Mouse (Mus musculus) frontal cortex, postnatal 25 days (tissue): ENCODE results near the gene Nr1i2.
"Not testable (repeated sequence)": the region's sequence is repeated elsewhere in the genome, so short reads cannot be mapped to it uniquely, and the experiment has no call there.

ENCODE experiments used
- DNase-seq, 2 experiments: peaks; one replicate each; pipeline ENCODE4 v3.0.0; 2022; ENCODE audit warnings: low spot score in 2 of 2

Nr1i2 gene

DNA sequence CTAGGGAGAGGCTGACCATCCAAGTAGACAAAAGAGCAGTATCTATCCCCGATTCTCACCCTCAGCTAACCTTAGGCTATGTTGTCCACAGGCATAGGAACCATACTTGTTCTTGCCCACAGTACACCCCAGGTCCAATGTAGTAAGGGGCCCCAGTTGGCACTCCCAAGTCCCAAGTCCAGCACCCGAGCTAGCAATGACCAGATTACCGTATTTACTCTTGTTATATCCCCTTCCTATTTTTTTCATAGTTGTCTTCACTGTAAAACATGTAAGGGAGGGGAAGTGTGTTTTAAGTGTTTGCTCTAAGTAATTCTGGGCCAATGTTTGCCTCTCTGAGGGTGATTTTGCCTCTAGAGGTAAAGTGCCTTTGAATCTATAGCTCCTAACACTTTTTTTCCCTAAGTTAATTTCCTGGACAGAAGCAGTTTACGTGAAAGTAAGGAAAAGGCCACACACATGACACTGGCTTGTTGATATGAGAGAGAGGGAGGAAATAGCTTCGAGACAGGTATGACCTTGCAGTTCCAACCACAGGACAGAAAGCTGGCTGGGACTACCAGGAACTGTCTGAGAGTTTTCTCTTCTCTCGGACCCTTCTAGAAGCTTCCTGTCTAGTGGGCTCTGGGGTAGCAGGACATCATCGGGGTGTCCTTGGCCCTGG, at the start of gene Nr1i2:
Nr1i2 (minus strand) TSS at position 140 of the 664 bp plus-strand sequence.
- DNase-seq = no peak

DNA sequence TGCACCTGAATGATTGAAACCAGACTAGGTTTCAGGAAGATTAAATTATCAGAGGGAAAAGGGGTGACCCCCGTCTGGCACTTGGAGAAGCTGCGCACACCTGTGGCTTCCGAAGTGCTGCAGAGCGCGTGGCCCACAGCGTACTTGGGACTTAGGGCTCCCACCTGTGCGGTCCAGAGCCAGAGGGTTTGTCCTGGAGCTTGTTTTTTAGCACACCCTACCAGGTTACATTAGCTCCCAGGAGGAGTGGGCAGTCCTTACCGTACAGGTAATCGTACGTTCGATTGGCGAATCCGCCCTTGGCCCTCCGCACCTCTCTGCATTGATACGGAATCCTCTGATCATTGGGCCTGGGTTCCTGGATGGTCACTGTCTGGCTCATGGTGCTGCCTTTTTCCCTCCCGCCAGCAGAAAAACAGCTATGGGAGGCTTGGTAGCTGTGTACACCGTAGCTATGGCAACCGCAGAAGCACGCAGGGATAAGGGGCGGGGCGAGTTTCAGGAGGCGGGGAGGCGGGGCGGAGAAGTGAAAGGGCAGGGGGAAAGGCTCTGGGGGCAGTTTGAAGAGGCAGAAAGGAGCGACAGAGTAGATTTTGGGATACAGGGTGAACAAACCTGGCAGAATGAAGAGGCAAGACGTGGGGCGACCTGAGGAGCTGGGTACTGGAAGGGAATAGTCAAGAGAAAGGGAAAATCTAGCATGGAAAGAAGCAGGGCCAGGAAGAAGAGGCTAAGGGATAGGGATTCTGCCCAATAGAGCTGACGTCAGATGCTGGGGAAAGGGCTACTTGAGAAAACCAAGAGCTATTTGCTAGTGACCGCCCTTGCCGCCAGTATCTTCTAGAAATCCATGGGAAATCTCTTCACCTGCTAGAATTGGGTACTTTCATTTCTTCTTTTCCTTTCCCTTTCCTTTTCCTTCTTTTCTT, 47.0 kb upstream of the Nr1i2 start, which contains the start of gene Maats1:
Maats1 (minus strand) TSS at position 748 of the 929 bp plus-strand sequence.
- DNase-seq = peak; percentile 20 to 59

DNA sequence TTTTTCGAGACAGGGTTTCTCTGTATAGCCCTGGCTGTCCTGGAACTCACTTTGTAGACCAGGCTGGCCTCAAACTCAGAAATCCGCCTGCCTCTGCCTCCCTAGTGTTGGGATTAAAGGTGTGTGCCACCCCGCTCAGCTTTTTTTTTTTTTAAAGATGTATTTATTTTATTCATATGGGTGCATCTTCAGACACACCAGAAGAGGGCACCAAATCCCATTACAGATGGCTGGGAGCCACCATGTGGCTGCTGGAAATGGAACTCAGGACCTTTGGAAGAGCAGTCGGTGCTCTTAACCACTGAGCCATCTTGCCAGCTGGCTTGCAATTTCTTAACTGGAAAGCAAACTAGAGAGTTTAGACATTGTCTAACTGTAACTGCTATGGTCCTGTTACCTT, 43.5 kb upstream of the Nr1i2 start:
- DNase-seq = not testable (repeated sequence)

DNA sequence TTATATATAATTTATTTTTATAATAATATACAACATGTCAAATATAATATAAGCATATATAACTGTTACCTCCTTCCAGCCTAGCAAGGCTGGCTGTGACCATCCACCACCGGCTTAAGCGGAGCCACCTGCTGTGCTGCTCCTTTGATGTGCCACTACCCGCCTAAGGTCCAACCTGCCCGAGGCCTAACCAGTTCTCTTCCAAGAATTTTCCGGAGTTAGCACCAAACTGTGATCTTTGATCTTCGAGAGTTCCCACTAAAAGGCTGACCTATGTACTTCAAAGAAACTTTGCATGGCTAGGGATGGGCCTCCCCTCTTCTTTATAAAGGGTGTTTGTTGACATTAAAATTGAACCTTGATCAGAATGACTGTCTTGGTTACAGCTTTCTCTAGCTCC, 39.8 kb upstream of the Nr1i2 start:
- no peak for DNase-seq

DNA sequence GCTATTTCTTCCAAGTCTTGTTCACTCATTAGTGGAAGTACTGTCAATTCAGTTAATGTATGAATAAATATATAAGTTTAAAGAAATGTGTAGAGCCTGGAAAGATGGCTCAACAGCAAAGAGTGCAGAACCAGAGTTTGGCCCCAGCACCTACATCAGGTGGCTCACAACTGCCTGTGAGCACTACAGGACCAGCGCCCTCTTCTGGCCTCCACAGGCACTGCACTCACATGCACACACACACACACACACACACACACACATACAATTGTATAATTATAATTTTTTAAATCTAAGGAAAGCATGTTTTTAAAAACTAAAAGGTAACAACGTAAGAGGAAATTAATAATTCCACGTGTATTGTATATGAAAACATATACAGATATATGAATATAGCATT, 34.7 kb upstream of the Nr1i2 start:
- no peak for DNase-seq

DNA sequence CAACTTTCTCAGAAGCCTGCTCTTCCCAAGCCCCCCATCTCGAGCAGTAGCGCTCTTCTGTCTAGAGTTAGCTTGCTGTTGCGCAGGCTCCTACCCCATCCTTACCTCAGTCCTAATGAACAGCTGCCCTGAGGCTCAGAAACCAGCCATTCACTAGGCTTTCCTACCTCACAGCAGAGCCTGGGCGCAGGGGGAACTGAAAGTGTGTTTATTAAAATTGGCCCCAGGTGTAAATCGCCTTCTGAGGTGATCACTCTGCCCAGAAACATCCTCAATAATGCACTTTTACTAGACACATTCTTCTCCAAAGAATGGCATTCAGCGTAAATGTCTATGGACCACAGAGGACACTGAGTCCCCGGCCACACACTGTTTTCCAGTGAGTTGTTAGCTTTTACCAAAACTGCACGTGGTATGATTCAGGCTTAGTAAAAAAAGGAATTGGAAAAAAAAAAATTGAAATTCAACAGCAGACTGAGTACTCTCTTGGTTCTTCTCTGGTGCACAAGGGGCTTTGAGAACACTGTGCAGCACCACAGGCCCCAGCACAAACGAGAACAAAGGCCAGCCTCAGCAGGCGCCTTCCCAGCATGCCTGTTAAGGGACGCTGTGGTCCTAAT, 32.3 kb upstream of the Nr1i2 start:
- DNase-seq = no peak

DNA sequence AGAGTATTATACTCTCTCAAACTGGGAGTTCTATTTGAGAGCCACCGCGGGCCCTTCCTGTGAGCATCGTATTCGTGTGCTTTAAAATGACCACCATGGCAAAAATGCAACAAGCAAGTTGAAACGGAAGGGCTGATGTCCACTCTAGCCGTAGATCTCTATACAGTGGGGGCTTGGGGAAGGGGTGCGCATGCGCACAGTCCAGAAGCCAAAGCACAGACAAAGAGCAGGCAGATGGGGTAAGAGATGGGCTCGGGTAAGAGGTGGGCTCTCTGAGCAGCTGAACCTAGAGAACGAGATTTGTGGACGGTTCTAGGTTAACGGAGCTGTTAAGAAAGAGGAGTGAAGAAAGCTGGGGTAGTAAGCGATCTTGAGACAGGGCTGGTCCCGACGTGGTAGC, 29.7 kb upstream of the Nr1i2 start:
- DNase-seq = no peak

DNA sequence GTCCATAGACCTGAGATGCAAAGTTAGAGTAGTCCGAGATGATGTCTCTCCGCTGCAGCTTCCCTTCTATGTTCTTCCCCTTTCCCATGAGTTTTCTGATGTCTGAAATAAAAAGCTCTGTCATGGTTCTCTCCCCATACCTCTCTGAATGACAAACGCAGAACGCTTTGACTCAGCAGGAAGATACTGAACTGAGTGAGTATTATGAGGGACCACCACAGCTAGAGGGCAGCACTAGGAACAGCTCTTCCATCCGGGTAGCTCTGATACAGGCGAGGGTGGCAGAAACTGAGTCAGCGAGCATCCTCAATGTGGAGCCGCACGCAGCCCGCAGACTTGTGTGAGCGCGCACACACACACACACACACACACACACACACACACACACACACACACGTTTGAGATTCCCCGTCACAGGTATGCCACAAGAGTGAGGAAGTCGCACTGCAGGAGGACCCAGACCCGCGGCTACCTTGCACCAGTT, 26.9 kb upstream of the Nr1i2 start:
- peak; percentile 34 to 48 for DNase-seq

DNA sequence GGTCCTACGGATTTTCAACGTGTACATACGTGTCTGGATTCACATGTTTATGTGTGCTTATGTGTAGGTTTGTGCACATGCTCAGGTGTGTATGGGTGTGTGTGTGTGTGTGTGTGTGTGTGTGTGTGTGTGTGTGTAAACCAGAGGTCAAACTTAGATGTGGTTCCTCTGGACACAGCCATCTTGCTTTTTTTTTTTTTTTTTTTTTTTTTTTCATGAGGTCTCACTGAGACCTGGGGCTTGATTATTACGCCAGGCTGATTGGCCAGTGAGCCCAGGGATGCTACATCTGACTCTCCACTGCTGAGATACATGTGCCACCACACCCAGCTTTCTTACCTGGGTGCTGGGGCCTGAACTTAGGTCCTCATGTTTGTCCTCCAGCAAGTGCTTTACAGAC, 24.5 kb upstream of the Nr1i2 start:
- no peak for DNase-seq

DNA sequence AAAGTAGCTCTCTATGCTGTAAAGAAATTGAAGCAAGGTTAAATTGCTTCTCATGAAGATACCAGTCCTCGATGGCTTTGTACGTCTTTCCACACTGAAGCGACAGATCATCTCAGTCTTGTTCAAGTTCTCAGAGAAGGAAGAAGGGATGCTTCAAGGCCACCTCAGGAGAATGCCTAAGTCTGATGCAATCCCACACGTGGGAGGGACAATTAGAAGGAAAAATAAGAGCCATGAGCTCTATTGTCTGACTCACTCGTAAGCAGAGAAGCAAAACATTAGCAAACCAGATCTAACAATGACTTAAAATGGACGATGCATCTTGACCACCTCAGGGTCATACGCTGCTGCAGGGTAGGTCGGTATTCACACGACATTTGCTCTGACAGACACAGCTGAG, 23.9 kb upstream of the Nr1i2 start:
- DNase-seq = no peak

DNA sequence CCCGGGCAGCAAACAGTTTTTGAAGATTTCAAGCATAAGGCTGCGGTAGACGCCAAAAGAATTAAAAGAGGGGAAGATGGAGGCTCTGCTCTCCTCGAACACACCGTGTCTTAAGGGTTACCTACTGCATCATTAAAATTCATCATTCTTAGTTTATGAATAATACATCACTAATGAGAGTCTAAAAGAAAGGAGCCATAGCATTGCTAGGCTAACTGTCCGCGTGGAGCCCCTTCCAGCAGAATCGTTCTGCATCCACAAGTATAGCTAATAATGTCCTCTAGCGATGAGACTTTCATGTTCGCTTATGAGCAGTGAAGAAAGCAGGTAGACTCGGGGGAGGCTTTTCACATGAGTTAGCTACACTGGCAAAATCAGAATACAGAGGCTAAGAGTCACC, 13.6 kb upstream of the Nr1i2 start:
- no peak for DNase-seq

DNA sequence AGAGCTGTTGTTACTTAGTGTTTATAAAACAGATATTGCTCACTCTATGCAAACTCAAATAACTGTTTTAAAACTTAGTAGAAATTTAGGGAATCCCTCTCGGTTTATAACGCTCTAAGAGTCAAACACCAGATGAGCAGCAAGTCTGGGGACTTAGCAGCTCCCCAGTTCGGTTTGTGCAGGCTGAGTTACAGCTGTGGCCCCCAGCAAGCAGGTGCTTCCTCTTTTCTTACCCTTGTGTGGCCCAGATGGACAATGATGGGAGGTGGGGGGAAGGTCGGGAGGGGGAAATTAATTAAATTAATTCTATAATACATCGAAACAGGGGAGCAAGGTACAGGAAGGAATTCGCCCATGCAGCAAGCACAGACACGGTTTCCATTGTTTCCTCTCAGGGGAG, 13.0 kb upstream of the Nr1i2 start:
- DNase-seq = no peak

DNA sequence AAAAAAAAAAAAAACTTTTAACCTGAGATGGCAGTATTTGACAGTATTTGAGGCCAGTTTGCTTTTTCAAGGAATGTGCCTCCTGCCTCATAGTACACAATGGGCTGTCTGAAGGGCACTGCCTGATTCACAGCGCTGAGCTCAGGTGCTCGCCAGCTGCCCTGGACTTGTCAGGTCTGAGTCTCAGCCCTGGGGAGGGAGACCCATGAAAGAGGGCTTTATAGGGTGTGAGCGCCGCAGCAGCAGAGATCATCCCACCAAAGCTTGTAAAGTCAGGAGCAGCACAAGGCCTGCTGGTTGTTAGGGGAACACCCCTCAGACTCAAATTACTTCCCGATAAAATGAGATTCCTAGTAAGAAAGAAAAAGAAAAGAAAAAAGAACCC, 12.6 kb upstream of the Nr1i2 start:
- no peak for DNase-seq

DNA sequence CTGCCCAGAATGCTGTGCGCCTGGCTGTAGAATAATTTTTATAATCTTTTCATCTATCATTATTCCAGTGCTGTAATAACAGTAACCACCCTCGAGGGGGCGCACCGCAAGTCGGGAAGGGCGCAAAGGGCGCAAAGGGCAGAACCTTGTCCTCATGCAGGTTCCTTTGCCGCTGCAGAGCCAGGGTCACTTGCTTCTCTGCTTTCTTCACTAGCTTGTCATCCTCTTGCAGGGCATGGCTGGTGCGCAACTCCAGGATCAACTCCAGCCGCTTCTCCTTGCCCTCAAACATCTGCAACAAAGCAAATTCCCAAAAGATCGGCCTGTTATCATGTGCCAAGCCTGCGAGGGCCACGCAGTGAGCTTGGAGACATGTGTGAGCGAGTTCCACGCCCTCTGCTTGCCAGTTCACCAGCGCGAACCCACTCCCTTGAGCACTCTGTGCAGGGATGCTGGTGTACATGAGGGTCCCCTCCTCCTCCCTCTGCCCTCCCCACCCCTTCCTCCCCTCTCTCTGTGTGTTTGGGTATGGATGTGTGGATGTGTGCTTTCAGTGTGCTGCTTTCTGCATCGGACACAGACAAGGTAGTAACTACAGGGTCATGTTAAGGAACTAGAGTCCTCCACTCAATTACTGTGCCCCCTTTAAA, 12.1 kb upstream of the Nr1i2 start:
- DNase-seq = no peak

DNA sequence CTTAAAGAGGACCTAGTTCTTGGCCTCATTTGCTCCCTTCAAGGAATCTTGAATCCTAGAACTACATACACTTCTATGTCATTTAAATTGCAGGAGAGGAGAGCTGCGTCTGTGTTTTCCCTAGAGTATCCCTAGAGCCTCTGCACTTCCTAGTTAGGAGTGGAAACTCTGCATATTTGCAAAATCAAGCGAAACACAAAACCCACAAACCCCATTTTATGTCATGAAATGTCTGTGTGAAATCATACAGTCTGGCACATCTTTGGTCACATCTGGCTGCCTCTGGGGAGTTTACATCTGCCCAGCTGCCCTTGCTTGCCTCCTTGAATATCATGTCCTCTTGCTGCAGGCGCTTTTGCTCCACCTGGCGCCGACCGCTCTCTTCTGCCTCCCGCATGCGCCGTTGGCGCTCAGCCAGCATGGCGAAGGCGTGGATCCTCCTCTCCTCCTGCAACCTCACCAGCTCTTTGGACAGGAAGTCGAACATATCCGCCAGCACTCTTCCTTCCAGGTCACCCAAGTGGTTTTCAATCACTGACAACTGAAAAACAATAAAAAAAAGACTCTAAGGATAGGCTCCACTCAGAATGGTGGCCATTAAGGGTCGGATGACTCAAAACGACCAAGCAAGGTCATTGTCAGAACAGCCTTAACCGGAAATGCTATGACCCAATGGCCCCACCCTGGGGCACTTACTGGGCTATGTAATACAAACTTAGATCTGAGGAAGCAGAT, 10.0 kb upstream of the Nr1i2 start:
- no peak for DNase-seq

DNA sequence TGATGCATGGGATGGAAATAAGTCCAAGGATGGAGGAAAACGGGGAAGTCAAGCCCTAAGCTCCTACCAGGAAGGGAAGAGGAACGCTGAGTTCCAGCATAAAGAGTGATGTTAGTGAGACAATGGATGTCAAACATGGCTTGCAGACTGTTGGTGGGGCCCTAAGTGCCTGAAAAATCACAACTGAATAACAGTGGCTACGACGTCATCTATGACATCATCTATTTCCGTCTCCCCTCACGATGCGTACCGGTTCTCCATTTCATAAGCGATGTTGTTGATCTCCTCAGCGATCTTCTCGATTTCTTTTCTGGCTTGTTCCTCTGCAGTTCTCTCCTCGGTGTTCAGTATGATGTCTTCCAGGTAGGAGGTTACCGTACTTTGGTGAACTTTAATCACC, 7.7 kb upstream of the Nr1i2 start:
- no peak for DNase-seq

DNA sequence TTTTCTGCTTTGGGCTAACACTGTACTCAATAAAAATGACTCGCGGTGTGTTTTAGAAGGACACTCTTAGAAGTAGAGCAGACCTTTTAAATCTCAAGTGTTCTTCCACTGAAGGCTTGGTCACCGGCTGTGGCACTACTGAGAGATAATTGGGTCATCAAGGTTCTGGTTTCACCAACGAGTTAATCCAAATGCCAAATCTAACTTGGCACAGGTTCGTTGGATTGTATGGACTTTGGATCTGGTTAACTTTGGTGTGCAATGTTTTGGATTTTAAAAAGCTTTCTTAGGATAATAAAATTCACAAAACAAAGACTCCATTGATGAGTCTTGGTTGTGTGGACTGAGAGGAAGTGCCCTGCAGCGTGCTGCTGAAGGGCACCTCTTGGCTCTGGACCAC, 3.8 kb upstream of the Nr1i2 start:
- DNase-seq = no peak

DNA sequence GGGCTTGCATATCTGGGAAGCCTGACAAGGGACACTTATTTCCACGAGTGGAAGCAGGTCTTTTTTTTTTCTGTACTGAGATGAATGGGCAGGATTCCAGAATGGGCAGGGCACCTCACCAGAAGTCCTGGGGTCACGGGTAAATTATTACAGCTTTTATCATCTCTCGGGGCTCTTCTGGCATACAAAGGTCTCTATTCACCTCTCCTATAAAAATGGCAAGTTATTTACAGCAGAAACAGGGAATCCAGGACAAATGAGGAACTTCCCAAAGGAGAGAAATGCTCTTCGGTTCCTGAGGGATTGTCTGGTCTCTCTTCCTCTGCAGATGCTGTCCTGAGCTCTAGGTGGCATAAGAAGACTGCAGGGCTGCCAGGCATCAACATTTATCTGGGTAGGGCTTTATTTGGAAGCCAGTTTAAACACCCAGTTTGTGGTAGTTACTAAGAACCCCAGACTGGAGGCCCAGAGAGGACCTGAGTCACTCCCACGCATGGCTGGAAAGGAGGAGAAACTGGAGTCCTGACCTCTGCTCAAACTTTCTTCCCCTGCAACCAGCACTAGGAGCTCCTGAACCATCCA, 816 bp upstream of the Nr1i2 start:
- no peak for DNase-seq

DNA sequence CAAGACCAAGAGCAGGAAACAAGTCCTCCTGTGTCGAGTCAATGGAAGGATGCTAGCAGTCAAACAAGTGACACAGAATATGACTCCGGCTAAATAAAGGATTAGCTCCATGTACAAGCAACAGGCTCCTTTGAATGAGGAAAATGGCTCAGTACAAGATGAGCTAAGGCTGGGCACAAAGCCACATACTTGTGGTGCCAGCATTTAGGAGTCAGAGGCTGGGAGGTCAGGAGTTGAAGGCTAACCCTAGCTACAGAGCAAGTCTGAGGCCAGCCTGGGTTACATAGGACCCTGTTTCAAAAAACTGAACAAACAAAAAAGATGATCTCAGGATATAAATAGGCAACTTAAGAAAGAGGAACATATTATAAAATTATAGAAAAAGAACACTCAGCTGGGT, 4.5 kb downstream of the Nr1i2 start:
- DNase-seq = no peak

DNA sequence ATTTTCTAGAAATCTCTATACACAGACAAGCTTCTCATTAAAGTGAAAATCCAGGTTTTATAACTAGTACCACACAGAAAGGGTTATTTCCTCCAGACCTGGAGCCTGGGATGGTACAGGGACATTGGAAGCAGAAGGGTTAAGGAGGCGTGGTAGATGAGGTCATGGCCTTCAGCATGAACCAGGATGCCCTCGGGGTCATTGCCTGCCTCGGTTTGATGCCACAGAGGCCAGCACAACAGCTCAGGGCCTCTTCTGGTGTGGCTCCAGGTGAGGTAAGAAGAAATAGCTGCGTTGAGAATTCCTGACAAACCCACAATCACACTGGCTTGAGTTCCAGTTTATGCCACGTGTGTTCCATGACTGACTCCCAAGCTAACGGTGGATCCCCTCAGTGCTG, 5.8 kb downstream of the Nr1i2 start:
- no peak for DNase-seq

DNA sequence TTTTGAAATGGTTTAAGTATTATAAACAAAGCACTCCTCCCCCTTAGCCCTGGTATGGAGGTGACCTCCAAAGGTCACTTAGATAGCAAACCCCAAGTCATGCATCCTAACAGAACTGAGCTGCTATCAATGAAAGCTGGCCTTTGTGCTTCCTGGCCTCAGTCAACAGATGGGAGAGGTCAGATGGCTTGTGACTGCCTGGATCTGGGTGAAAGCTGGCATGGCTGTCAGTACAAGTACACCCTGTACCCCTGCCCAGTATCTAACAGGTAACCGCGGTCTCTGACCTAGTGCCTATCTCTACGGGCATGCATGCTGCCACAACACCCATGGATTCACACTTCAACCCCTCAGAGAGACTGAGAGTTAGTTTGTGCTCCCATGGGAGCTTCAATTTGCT, 6.9 kb downstream of the Nr1i2 start:
- no peak for DNase-seq
